Mouse (Mus musculus): ENCODE measurements around the gene Bst2. TPM values are rescaled to one million over a fixed set of nuclear protein-coding genes. Genes with fewer than 3 reads are reported as not detected.

The Bst2 gene
- total RNA-seq, 2 experiments from 2014 or later = 13.0 to 13.5 TPM

DNA sequence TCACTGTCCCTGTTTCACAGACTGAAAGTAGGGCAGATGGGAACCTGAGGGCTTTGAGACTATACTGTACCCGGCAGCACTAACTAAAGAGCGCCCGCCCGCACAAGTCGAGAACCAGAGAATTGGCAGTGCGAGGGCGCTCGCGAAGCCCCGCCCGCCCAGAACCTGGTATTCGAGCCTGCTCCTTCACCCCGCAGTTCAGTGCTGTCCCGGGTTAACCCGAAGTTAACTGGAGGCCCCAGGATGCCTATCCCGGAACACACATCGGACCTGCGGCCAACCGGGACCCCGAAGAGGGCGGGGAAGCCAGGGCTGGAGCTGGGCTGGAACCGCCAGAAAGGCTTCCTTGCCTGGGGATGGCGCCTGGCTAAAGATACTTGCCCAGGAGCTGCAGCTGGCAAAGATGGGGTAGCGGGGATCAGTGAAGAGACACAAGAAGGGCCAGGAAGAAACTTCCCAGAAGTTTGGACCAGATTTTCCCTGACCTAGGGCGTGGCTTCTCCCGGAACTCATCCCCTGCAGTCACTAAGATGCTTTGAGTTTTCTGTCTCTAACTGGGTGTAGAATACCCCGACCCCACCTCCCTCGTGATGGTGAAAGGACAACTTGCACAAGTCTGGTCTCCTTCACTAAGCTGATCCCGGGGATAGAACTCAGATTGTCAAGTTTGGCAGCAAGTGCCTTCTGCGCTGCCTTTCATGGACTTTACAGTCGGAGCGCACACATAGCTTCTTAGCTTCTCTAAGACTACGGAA lies 49.4 kb downstream of the Bst2 start, which contains the start of gene Gtpbp3:
Gene Gtpbp3 (plus strand): TSS at position 413 of the 755 bp plus-strand sequence.
- intact Hi-C loops (cut with DNase I) = loop anchor here (5.0 kb wide), 1 partner anchor 34 kb away; no protein-coding TSS in a partner anchor

DNA sequence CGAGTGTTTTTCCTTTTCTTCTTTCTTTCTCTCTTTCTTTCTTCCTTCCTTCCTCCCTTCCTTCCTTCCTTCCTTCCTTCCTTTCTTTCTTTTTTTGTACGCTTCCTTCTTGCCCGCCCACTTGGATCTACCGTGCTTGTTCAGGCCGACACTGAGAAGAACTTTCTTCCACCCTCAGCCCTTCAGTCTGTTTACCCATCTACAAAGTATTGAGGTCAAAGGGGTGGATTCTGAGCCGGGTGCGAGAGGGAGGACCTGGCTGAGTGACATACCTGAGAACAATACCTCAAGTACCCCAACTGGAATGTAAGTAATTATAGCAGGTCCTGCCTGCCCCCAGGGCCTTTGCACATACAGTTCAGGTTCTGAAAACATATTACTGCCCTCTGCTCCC lies 51.1 kb downstream of the Bst2 start:
- intact Hi-C loops (cut with DNase I) = loop anchor here (5.0 kb wide), 1 partner anchor 36 kb away; no protein-coding TSS in a partner anchor
- DNase-seq = no peak

More for the DNA sequence above, 49.4 kb downstream of the Bst2 start, which contains the start of gene Gtpbp3:
- peak; percentile 89 to 90 for DNase-seq

- intact Hi-C loops (cut with DNase I) = loop anchor here (5.0 kb wide), 1 partner anchor 37 kb away; no protein-coding TSS in a partner anchor
- peak; percentile 90 to 91 for DNase-seq
Observed at GRCm38 (mm10) chr8:71485142-71486135, 51.8 kb downstream of the Bst2 start, which contains the start of gene Ano8. Gene Ano8, minus strand, starts transcription at chr8:71485963.

- intact Hi-C loops (cut with DNase I) = loop anchor here (5.0 kb wide), 1 partner anchor 38 kb away; no protein-coding TSS in a partner anchor
Observed at GRCm38 (mm10) chr8:71484736-71485135, 52.5 kb downstream of the Bst2 start.

More at GRCm38 (mm10) chr8:71484736-71485135, 52.5 kb downstream of the Bst2 start:
- DNase-seq = no peak

Other genes starting within 250 kb of the Bst2 start
- gene Use1, start 170.6 kb downstream of the Bst2 start, total RNA-seq (2021) = 100 to 1,000 TPM; 110 to 116 TPM
- gene Ocel1, start 166.2 kb downstream of the Bst2 start, total RNA-seq (2021) = 10 to 100 TPM; 10.8 to 11.3 TPM
- gene Nr2f6, start 155.5 kb downstream of the Bst2 start, total RNA-seq (2021) = 10 to 100 TPM; 57.8 to 60.1 TPM
- 10 to 100 TPM; 38.0 to 42.7 TPM for gene Ushbp1, start 141.7 kb downstream of the Bst2 start, total RNA-seq (2021)
- 10 to 100 TPM; 65.1 to 65.7 TPM for gene Babam1, start 140.6 kb downstream of the Bst2 start, total RNA-seq (2021)
- 1 to 10 TPM; 2.8 to 3.4 TPM for gene Ankle1, start 131.4 kb downstream of the Bst2 start, total RNA-seq (2021)
- 10 to 100 TPM; 31.7 to 34.6 TPM for gene Abhd8, start 73.8 kb downstream of the Bst2 start, total RNA-seq (2021)
- gene Mrpl34, start 72.5 kb downstream of the Bst2 start, total RNA-seq (2021) = 100 to 1,000 TPM; 103 to 116 TPM
- gene Dda1, start 68.3 kb downstream of the Bst2 start, total RNA-seq (2021) = 10 to 100 TPM; 37.8 to 39.1 TPM
- 10 to 100 TPM; 14.6 to 15.3 TPM for gene Ano8, start 51.5 kb downstream of the Bst2 start, total RNA-seq (2021)
- gene Gtpbp3, start 49.4 kb downstream of the Bst2 start, total RNA-seq (2021) = 10 to 100 TPM; 19.7 to 22.1 TPM
- 10 to 100 TPM; 21.8 to 22.0 TPM for gene Plvap, start 25.7 kb downstream of the Bst2 start, total RNA-seq (2021)
- under 1 TPM in 1 of 2 experiments, not detected in 1; 0.17 TPM for gene Ccdc194, start 11.7 kb downstream of the Bst2 start, total RNA-seq (2021)
- gene Mvb12a, start 5.5 kb upstream of the Bst2 start, total RNA-seq (2021) = 10 to 100 TPM; 30.2 to 32.5 TPM
- under 1 TPM in 1 of 2 experiments, not detected in 1; 0.27 TPM for gene Tmem221, start 21.4 kb upstream of the Bst2 start, total RNA-seq (2021)
- under 1 TPM in 1 of 2 experiments, not detected in 1; 0.12 TPM for gene Nxnl1, start 29.1 kb upstream of the Bst2 start, total RNA-seq (2021)
- gene Slc27a1, start 31.4 kb upstream of the Bst2 start, total RNA-seq (2021) = 100 to 1,000 TPM; 118 to 120 TPM
- 10 to 100 TPM; 78.8 to 87.3 TPM for gene Pgls, start 54.7 kb upstream of the Bst2 start, total RNA-seq (2021)
- 1 to 10 TPM in 1 of 2 experiments, under 1 TPM in 1; 0.81 to 1.3 TPM for gene Fam129c, start 60.2 kb upstream of the Bst2 start, total RNA-seq (2021)
- gene Colgalt1, start 73.5 kb upstream of the Bst2 start, total RNA-seq (2021) = 10 to 100 TPM; 46.3 to 54.9 TPM
- gene Unc13a, start 134.3 kb upstream of the Bst2 start, total RNA-seq (2021) = 1 to 10 TPM; 1.1 to 1.5 TPM
- 10 to 100 TPM; 14.3 to 15.0 TPM for gene Jak3, start 138.8 kb upstream of the Bst2 start, total RNA-seq (2021)
- gene Insl3, start 151.8 kb upstream of the Bst2 start, total RNA-seq (2021) = 1 to 10 TPM; 5.1 to 5.4 TPM
- 10 to 100 TPM; 12.0 to 12.2 TPM for gene B3gnt3, start 164.3 kb upstream of the Bst2 start, total RNA-seq (2021)
- gene Fcho1, start 188.3 kb upstream of the Bst2 start, total RNA-seq (2021) = 1 to 10 TPM; 1.3 to 2.4 TPM

Data from heart, postnatal 10 days (tissue).